Mouse (Mus musculus) CH12.LX (cell line): ENCODE measurements at regions not wholly inside any gene's neighbourhood (a gene's known extent, or its start where the extent isn't known, plus 50 kb on each side); places are given as distances from the start of the nearest gene placed in this dataset.
"Not testable (repeated sequence)": the region's sequence is repeated elsewhere in the genome, so short reads cannot be mapped to it uniquely, and the experiment has no call there.

Source experiments
- DNase-seq: peaks from one replicate; pipeline ENCODE4 v3.0.0-alpha.2; 2013; ENCODE audit errors: extremely low read depth
- H3K27ac ChIP-seq: 2 replicates; pipeline ENCODE4 v1.5.1; 2012; ENCODE audit warnings: low read depth, mild to moderate bottlenecking, control low read depth, moderate library complexity; ENCODE audit not compliant: insufficient read depth
- H3K27me3 ChIP-seq: replicated peaks from 2 replicates; pipeline ENCODE3; 2012; ENCODE audit warnings: inconsistent platforms
- H3K36me3 ChIP-seq, 2 experiments: replicated peaks in 1 of 2; 2 replicates each; pipeline versions ENCODE3 to v1.6.1; 2012; ENCODE audit warnings: inconsistent platforms in 1 of 2, low read length in 1 of 2, mild to moderate bottlenecking in 1 of 2, mixed read lengths in 1 of 2, moderate library complexity in 1 of 2; ENCODE audit not compliant: control insufficient read depth in 1 of 2, insufficient read depth in 1 of 2
- H3K4me1 ChIP-seq, 2 experiments: 2 replicates each; pipeline ENCODE4 v1.6.1; 2012; ENCODE audit warnings: inconsistent platforms in 1 of 2, moderate library complexity in 1 of 2; ENCODE audit not compliant: insufficient read depth in 2 of 2, control insufficient read depth in 1 of 2
- H3K4me2 ChIP-seq: 2 replicates; pipeline ENCODE4 v1.6.1; 2012; ENCODE audit warnings: low read depth, mild to moderate bottlenecking, control low read depth; ENCODE audit not compliant: poor library complexity, insufficient read depth, severe bottlenecking
- H3K4me3 ChIP-seq, 3 experiments: fragments of 150-350 bp in 1 of 3; sonication (generic) in 1 of 3; replicated peaks in 1 of 3; 2 replicates each; pipeline versions ENCODE3 to v1.5.1; 2011 to 2012; ENCODE audit warnings: low read depth in 2 of 3, low read length in 2 of 3, mild to moderate bottlenecking in 2 of 3, moderate library complexity in 2 of 3, control low read depth in 1 of 3, improper control_type of control experiment in 1 of 3, inconsistent platforms in 1 of 3, mixed read lengths in 1 of 3; ENCODE audit not compliant: poor library complexity in 1 of 3
- H3K79me2 ChIP-seq: replicated peaks from 2 replicates; pipeline ENCODE4 v1.6.1; 2012; ENCODE audit warnings: mild to moderate bottlenecking, moderate library complexity; ENCODE audit not compliant: control insufficient read depth, poor library complexity, insufficient read depth, severe bottlenecking; ENCODE audit errors: extremely low read depth
- H3K9ac ChIP-seq: 2 replicates; pipeline ENCODE4 v1.6.1; 2012; ENCODE audit warnings: low read depth, mild to moderate bottlenecking, control low read depth, moderate library complexity; ENCODE audit not compliant: insufficient read depth
- H3K9me3 ChIP-seq: replicated peaks from 2 replicates; pipeline ENCODE3; 2012; ENCODE audit warnings: low read length, inconsistent platforms, mixed read lengths
- BHLHE40 ChIP-seq: IDR thresholded peaks from 2 replicates; pipeline ENCODE4 v1.6.1; 2011; ENCODE audit warnings: mild to moderate bottlenecking, low read depth, low read length, improper control_type of control experiment
- CHD1 ChIP-seq: IDR thresholded peaks from 2 replicates; pipeline ENCODE4 v1.6.1; 2012; ENCODE audit warnings: low read depth, low read length, improper control_type of control experiment, inconsistent platforms
- CTCF ChIP-seq, 2 experiments: IDR thresholded peaks in 1 of 2; conservative IDR thresholded peaks in 1 of 2; 2 replicates each; pipeline ENCODE4 v1.5.1; 2011 to 2012; ENCODE audit warnings: low read depth in 2 of 2, low read length in 2 of 2, improper control_type of control experiment in 1 of 2, inconsistent platforms in 1 of 2, mild to moderate bottlenecking in 1 of 2, moderate library complexity in 1 of 2
- EP300 ChIP-seq: IDR thresholded peaks from 2 replicates; pipeline ENCODE4 v1.6.1; 2011; ENCODE audit warnings: low read length, improper control_type of control experiment
- GABPA ChIP-seq: IDR thresholded peaks from 2 replicates; pipeline ENCODE4 v1.6.1; 2012; ENCODE audit warnings: low read depth, low read length, improper control_type of control experiment, inconsistent platforms; ENCODE audit not compliant: insufficient replicate concordance
- HCFC1 ChIP-seq: IDR thresholded peaks from 2 replicates; pipeline ENCODE4 v1.6.1; 2012; ENCODE audit warnings: low read depth, mild to moderate bottlenecking, inconsistent platforms, low read length, improper control_type of control experiment
- JUN ChIP-seq: IDR thresholded peaks from 2 replicates; pipeline ENCODE4 v1.6.1; 2011; ENCODE audit warnings: low read depth, mild to moderate bottlenecking, low read length, improper control_type of control experiment, moderate library complexity; ENCODE audit not compliant: insufficient read depth
- MAX ChIP-seq: IDR thresholded peaks from 2 replicates; pipeline ENCODE4 v1.6.1; 2011; ENCODE audit warnings: low read length, improper control_type of control experiment
- MEF2A ChIP-seq: IDR thresholded peaks from 2 replicates; pipeline ENCODE4 v1.6.1; 2014; ENCODE audit warnings: low read depth, mild to moderate bottlenecking, inconsistent platforms, low read length, improper control_type of control experiment, borderline replicate concordance
- MXI1 ChIP-seq: IDR thresholded peaks from 2 replicates; pipeline ENCODE4 v1.6.1; 2011; ENCODE audit warnings: mild to moderate bottlenecking, low read depth, low read length, improper control_type of control experiment
- NELFE ChIP-seq: IDR thresholded peaks from 2 replicates; pipeline ENCODE4 v1.6.1; 2011; ENCODE audit warnings: low read depth, low read length, improper control_type of control experiment
- NRF1 ChIP-seq: IDR thresholded peaks from 2 replicates; pipeline ENCODE4 v1.6.1; 2014; ENCODE audit warnings: low read depth, mild to moderate bottlenecking, inconsistent platforms, low read length, improper control_type of control experiment, moderate library complexity
- PAX5 ChIP-seq: IDR thresholded peaks from 2 replicates; pipeline ENCODE4 v1.6.1; 2012; ENCODE audit warnings: low read length, inconsistent platforms, mixed read lengths
- POLR2AphosphoS2 ChIP-seq: IDR thresholded peaks from 2 replicates; pipeline ENCODE4 v1.6.1; 2011; ENCODE audit warnings: low read depth, low read length, improper control_type of control experiment
- RAD21 ChIP-seq: IDR thresholded peaks from 2 replicates; pipeline ENCODE4 v1.6.1; 2011; ENCODE audit warnings: low read depth, mild to moderate bottlenecking, low read length, improper control_type of control experiment, moderate library complexity
- RCOR1 ChIP-seq: conservative IDR thresholded peaks from 2 replicates; pipeline ENCODE4 v1.6.1; 2012; ENCODE audit warnings: low read depth, mild to moderate bottlenecking, inconsistent platforms, low read length, improper control_type of control experiment
- SMC3 ChIP-seq: IDR thresholded peaks from 2 replicates; pipeline ENCODE4 v1.6.1; 2011; ENCODE audit warnings: low read depth, low read length, improper control_type of control experiment
- ZC3H11A ChIP-seq: IDR thresholded peaks from 2 replicates; pipeline ENCODE4 v1.6.1; 2012; ENCODE audit warnings: low read depth, mild to moderate bottlenecking, inconsistent platforms, low read length, improper control_type of control experiment
- ZKSCAN1 ChIP-seq: IDR thresholded peaks from 2 replicates; pipeline ENCODE4 v1.6.1; 2012; ENCODE audit warnings: low read depth, inconsistent platforms, low read length, improper control_type of control experiment, borderline replicate concordance
- ZMIZ1 ChIP-seq: IDR thresholded peaks from 2 replicates; pipeline ENCODE4 v1.6.1; 2012; ENCODE audit warnings: low read depth, mild to moderate bottlenecking, inconsistent platforms, low read length, improper control_type of control experiment
- dilution Hi-C: fragments of 300-500 bp; cut with MboI; formaldehyde crosslinking; loops from 2 replicates; pipeline ENCODE4 v1.14.3; 2020; ENCODE audit warnings: low sequenced_read_pairs; ENCODE audit not compliant: extremely low pct_unique_long_range_greater_than_20kb, extremely low pct_ligation_motif_present
- in situ Hi-C: fragments of 300-500 bp; cut with MboI; formaldehyde crosslinking; loops from 3 replicates; pipeline ENCODE4 v1.14.3; 2019; ENCODE audit warnings: low sequenced_read_pairs, low pct_ligation_motif_present, low pct_unique_long_range_greater_than_20kb, mixed read lengths

- no peak for TF ChIP-seq GABPA
- TF ChIP-seq MEF2A, result no peak
- TF ChIP-seq ZC3H11A, result no peak
- no peak for TF ChIP-seq EP300
- no peak for TF ChIP-seq POLR2AphosphoS2
- peak; percentile 24; the same call in 1 of the 2 replicates for TF ChIP-seq SMC3
- TF ChIP-seq PAX5, result no peak
- peak in 1 of 2 experiments; percentile 46; a peak in 2 of 4 replicates for TF ChIP-seq CTCF (conservative IDR thresholded peaks at IDR 0.05 in 1 of 2, IDR thresholded peaks at IDR 0.05 in 1 of 2; ENCODE audit: low read depth in 2 of 2, low read length in 2 of 2)
- no peak for TF ChIP-seq RCOR1
- TF ChIP-seq RAD21, result peak; percentile 45
- H3K36me3 ChIP-seq, result no peaks in the 10 kb centered on the region
- no peak overlapping the region for H3K27ac ChIP-seq
- no peaks in the 10 kb centered on the region for H3K79me2 ChIP-seq
- in situ Hi-C loops (no loop called here), dilution Hi-C loops (no loop called here)
- H3K9me3 ChIP-seq, result no peaks in the 10 kb centered on the region
- H3K4me2 ChIP-seq, result no peak overlapping the region
- no peaks in the 10 kb centered on the region for H3K4me1 ChIP-seq
- H3K9ac ChIP-seq, result no peak overlapping the region
- DNase-seq, result no peak
- peaks cover 5% of the 10 kb centered on the region for H3K27me3 ChIP-seq
- no peak overlapping the region for H3K4me3 ChIP-seq
Observed at GRCm38 (mm10) chr10:110840864-110841263, 78.7 kb upstream of the Csrp2 start.

DNA sequence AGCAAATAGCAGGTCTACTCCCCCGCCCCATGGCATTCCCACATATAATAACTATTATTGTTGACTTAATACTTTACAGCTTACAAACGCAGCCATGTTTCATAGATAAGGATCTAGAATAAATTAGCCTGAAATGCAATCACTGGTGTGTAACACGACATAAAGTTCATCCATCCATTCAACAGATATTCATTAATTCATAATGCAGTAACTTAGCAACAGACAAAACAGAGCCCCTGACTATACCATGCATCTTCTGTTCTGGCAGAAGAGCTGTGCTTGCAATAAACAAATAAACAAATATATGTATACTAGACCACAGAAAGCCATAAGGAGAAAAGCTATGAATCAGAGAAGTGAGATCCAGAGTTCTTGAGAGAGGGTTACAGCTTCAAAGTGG is 77.9 kb upstream of the Csrp2 start:
- Histone ChIP-seq H3K27me3 (peaks cover 5% of the 10 kb centered on the region), H3K79me2 (no peaks in the 10 kb centered on the region), H3K9ac (no peak overlapping the region), H3K36me3 (no peaks in the 10 kb centered on the region), H3K4me3 (no peak overlapping the region), H3K9me3 (no peaks in the 10 kb centered on the region), H3K4me1 (no peaks in the 10 kb centered on the region), H3K27ac (no peak overlapping the region), H3K4me2 (no peak overlapping the region)
- DNase-seq, result no peak
- TF ChIP-seq HCFC1, result no peak
- TF ChIP-seq NELFE, result no peak
- TF ChIP-seq MAX, result no peak
- TF ChIP-seq MXI1, result no peak
- TF ChIP-seq CTCF (conservative IDR thresholded peaks at IDR 0.05 in 1 of 2, IDR thresholded peaks at IDR 0.05 in 1 of 2; ENCODE audit: low read depth in 2 of 2, low read length in 2 of 2), result no peak
- TF ChIP-seq RCOR1, result no peak
- no peak for TF ChIP-seq CHD1
- no peak for TF ChIP-seq JUN
- no peak for TF ChIP-seq BHLHE40
- TF ChIP-seq ZMIZ1, result no peak
- no peak for TF ChIP-seq NRF1
- TF ChIP-seq POLR2AphosphoS2, result no peak
- TF ChIP-seq ZKSCAN1, result no peak
- in situ Hi-C loops (no loop called here), dilution Hi-C loops (no loop called here)

- DNase-seq, H3K79me2 ChIP-seq, H3K36me3 ChIP-seq, dilution Hi-C loops, H3K4me1 ChIP-seq, H3K4me3 ChIP-seq, in situ Hi-C loops, H3K27ac ChIP-seq, H3K4me2 ChIP-seq, H3K9ac ChIP-seq, H3K27me3 ChIP-seq, H3K9me3 ChIP-seq: not testable (repeated sequence)
Observed at GRCm38 (mm10) chr10:110854663-110855163, 64.9 kb upstream of the Csrp2 start.
